Mouse (Mus musculus) bone marrow macrophage, adult 2 months (primary cell): Measurements from ENCODE around the gene Acoxl.

Source experiments
- CTCF ChIP-seq: IDR thresholded peaks from 2 replicates; pipeline ENCODE4 v1.5.1; 2012; ENCODE audit warnings: low read depth, mild to moderate bottlenecking, low read length, moderate library complexity
- POLR2A ChIP-seq: IDR thresholded peaks from 2 replicates; pipeline ENCODE4 v1.6.1; 2012; ENCODE audit warnings: mild to moderate bottlenecking, low read depth, low read length, borderline replicate concordance

- no peak for TF ChIP-seq CTCF
- TF ChIP-seq POLR2A = no peak
These were observed 246.8 kb downstream of the Acoxl start for GRCm38 (mm10) chr2:128085481-128085880.
